Comparison of ENCODE assay signal across 11 mouse cellular contexts in genomic region chr11:24306101-24306500, GRCm38 (mm10).
DNase-seq lines count a peak whose midpoint lies in the region; ATAC-seq and TF ChIP-seq lines count a peak whose summit lies in the region.
"Had no signal": no experiment of that assay in that cellular context is flagged by ENCODE, and none has a peak within 500 bp of the region (broad histone marks: within the 10 kb centered on the region; RNA-seq: fewer than 3 reads in every experiment).

No protein-coding gene starts in this region.

- no peak for ATAC-seq in kidney, postnatal 0 days (replicated peaks; ENCODE audit: low FRiP score, low read depth)
- ATAC-seq in embryonic facial prominence, embryonic 15.5 days (ENCODE audit: insufficient number of reproducible peaks, low FRiP score, low TSS enrichment, low read depth): 0 out of 2 replicates have a peak, but pooled peaks have one; percentile 25
- no peak for ATAC-seq in intestine, embryonic 14.5 days (replicated peaks; ENCODE audit: low FRiP score, low TSS enrichment, low read depth)
- ATAC-seq in midbrain, embryonic 16.5 days: no peak
- no peak for ATAC-seq in erythroid progenitor cell, adult 5-6 weeks (replicated peaks; ENCODE audit: low FRiP score, poor library complexity, severe bottlenecking)

- peak overlapping the region; percentile 56; the same call in 1 of the 2 replicates for H3K4me2 ChIP-seq in kidney, postnatal 0 days (ENCODE audit: low read length)
- peak overlapping the region; percentile 43 for H3K4me2 ChIP-seq in embryonic facial prominence, embryonic 15.5 days (replicated peaks)
- peak overlapping the region; percentile 65 for H3K4me2 ChIP-seq in intestine, embryonic 14.5 days (ENCODE audit: low read length)
- H3K4me2 ChIP-seq in midbrain, embryonic 16.5 days (ENCODE audit: low read length): peak overlapping the region; percentile 59

- H3K36me3 ChIP-seq in kidney, postnatal 0 days (ENCODE audit: insufficient read depth, low read length): no peaks in the 10 kb centered on the region
- no peaks in the 10 kb centered on the region for H3K36me3 ChIP-seq in embryonic facial prominence, embryonic 15.5 days
- no peaks in the 10 kb centered on the region for H3K36me3 ChIP-seq in intestine, embryonic 14.5 days (ENCODE audit: control insufficient read depth, insufficient read depth, low read length)
- no peaks in the 10 kb centered on the region for H3K36me3 ChIP-seq in midbrain, embryonic 16.5 days (ENCODE audit: control insufficient read depth, insufficient read depth, low read length)

- no peak overlapping the region for H3K4me3 ChIP-seq in kidney, postnatal 0 days (replicated peaks; ENCODE audit: low read depth, low read length)
- H3K4me3 ChIP-seq in embryonic facial prominence, embryonic 15.5 days (replicated peaks): no peak overlapping the region
- H3K4me3 ChIP-seq in intestine, embryonic 14.5 days (ENCODE audit: low read depth, low read length): no peak overlapping the region
- no peak overlapping the region for H3K4me3 ChIP-seq in midbrain, embryonic 16.5 days (ENCODE audit: low read depth, low read length)

- no peak overlapping the region for H3K27ac ChIP-seq in kidney, postnatal 0 days
- H3K27ac ChIP-seq in embryonic facial prominence, embryonic 15.5 days (replicated peaks): 0 out of 2 replicates have a peak overlapping the region, but pooled peaks have one; percentile 12
- no peak overlapping the region for H3K27ac ChIP-seq in intestine, embryonic 14.5 days (ENCODE audit: low read depth)
- H3K27ac ChIP-seq in midbrain, embryonic 16.5 days (ENCODE audit: low read length): no peak overlapping the region

- WGBS in kidney, postnatal 0 days: 87% methylated on average over 2 of the region's 2 CpGs
- 75% methylated on average over 2 of the region's 2 CpGs for WGBS in embryonic facial prominence, embryonic 15.5 days
- 68% methylated on average over 2 of the region's 2 CpGs for WGBS in intestine, embryonic 14.5 days
- WGBS in midbrain, embryonic 16.5 days: 91% methylated on average over 2 of the region's 2 CpGs

- H3K27me3 ChIP-seq in kidney, postnatal 0 days (ENCODE audit: insufficient read depth, low read length): no peaks in the 10 kb centered on the region
- H3K27me3 ChIP-seq in embryonic facial prominence, embryonic 15.5 days: no peaks in the 10 kb centered on the region
- H3K27me3 ChIP-seq in intestine, embryonic 14.5 days (replicated peaks; ENCODE audit: control insufficient read depth, insufficient read depth, low read length): no peaks in the 10 kb centered on the region
- H3K27me3 ChIP-seq in midbrain, embryonic 16.5 days (ENCODE audit: control insufficient read depth, insufficient read depth, low read depth, low read length): no peaks in the 10 kb centered on the region

- H3K4me1 ChIP-seq in kidney, postnatal 0 days (replicated peaks; ENCODE audit: insufficient read depth, low read length): no peaks in the 10 kb centered on the region
- H3K4me1 ChIP-seq in embryonic facial prominence, embryonic 15.5 days: 0 out of 2 replicates have a peak, but pooled peaks cover 13% of the 10 kb centered on the region
- peaks cover 20% of the 10 kb centered on the region for H3K4me1 ChIP-seq in intestine, embryonic 14.5 days (replicated peaks; ENCODE audit: control insufficient read depth, insufficient read depth, low read length)
- H3K4me1 ChIP-seq in midbrain, embryonic 16.5 days (ENCODE audit: control insufficient read depth, insufficient read depth, low read length): peaks cover 15% of the 10 kb centered on the region

- no peak overlapping the region for H3K9ac ChIP-seq in kidney, postnatal 0 days (ENCODE audit: low read depth, low read length)
- H3K9ac ChIP-seq in embryonic facial prominence, embryonic 15.5 days: no peak overlapping the region
- H3K9ac ChIP-seq in intestine, embryonic 14.5 days (ENCODE audit: low read length): no peak overlapping the region
- H3K9ac ChIP-seq in midbrain, embryonic 16.5 days (ENCODE audit: low read depth, low read length): no peak overlapping the region

- no peak for DNase-seq in kidney, postnatal 0 days (ENCODE audit: low spot score)
- no peak for DNase-seq in kidney, postnatal 14 days
- DNase-seq in intestine, embryonic 14.5 days (ENCODE audit: low spot score): no peak
- DNase-seq in urinary bladder, adult 2 months (ENCODE audit: low spot score): no peak
- DNase-seq: adrenal gland, postnatal 36 days; layer of hippocampus, postnatal 36 days; right cerebral cortex, postnatal 4 days; thymus, postnatal 25 days had no signal

- no peaks in the 10 kb centered on the region for H3K9me3 ChIP-seq in kidney, postnatal 0 days (replicated peaks; ENCODE audit: low read length)
- H3K9me3 ChIP-seq in embryonic facial prominence, embryonic 15.5 days (replicated peaks): no peaks in the 10 kb centered on the region
- H3K9me3 ChIP-seq in intestine, embryonic 14.5 days (ENCODE audit: control insufficient read depth, low read length): 0 out of 2 replicates have a peak, but pooled peaks cover 3% of the 10 kb centered on the region
- H3K9me3 ChIP-seq in midbrain, embryonic 16.5 days (replicated peaks; ENCODE audit: control insufficient read depth, low read length, poor library complexity, severe bottlenecking): no peaks in the 10 kb centered on the region

- TF ChIP-seq CTCF in kidney, postnatal 0 days (IDR thresholded peaks at IDR 0.05; ENCODE audit: low read depth): no peak
